Mouse (Mus musculus) embryonic facial prominence, embryonic 11.5 days (tissue): ENCODE results near the gene Nudt9. TPM values are rescaled to one million over a fixed set of nuclear protein-coding genes. Genes with fewer than 3 reads are reported as not detected.

Experiments
- ATAC-seq: fragments of 200-750 bp; cut with Nextera tagmentation; replicated peaks from 2 replicates; pipeline ENCODE4 v1.8.0; 2017; ENCODE audit warnings: low read depth; ENCODE audit not compliant: insufficient number of reproducible peaks, low FRiP score, low TSS enrichment
- DNase-seq: peaks from one replicate; pipeline ENCODE4 v3.0.0-alpha.2; 2015; ENCODE audit warnings: low spot score
- H3K27ac ChIP-seq: fragments of 300-500 bp; sonication (generic); replicated peaks from 2 replicates; pipeline ENCODE4 v1.5.1; 2014; ENCODE audit warnings: mild to moderate bottlenecking, low read depth, low read length, control low read depth
- H3K27me3 ChIP-seq: fragments of 300-500 bp; sonication (generic); 2 replicates; pipeline ENCODE4 v1.6.1; 2014; ENCODE audit warnings: mild to moderate bottlenecking, low read length, moderate library complexity, mixed read lengths; ENCODE audit not compliant: control insufficient read depth, insufficient read depth
- H3K36me3 ChIP-seq: fragments of 300-500 bp; sonication (generic); replicated peaks from 2 replicates; pipeline ENCODE4 v1.6.1; 2014; ENCODE audit warnings: low read depth, mild to moderate bottlenecking, low read length, moderate library complexity, mixed read lengths; ENCODE audit not compliant: control insufficient read depth, insufficient read depth
- H3K4me1 ChIP-seq: fragments of 300-500 bp; sonication (generic); 2 replicates; pipeline ENCODE4 v1.6.1; 2014; ENCODE audit warnings: low read length, mixed read lengths; ENCODE audit not compliant: control insufficient read depth, insufficient read depth
- H3K4me2 ChIP-seq: fragments of 300-500 bp; sonication (generic); 2 replicates; pipeline ENCODE4 v1.6.1; 2014; ENCODE audit warnings: low read depth, mild to moderate bottlenecking, control low read depth, low read length, moderate library complexity
- H3K4me3 ChIP-seq: fragments of 300-500 bp; sonication (generic); 2 replicates; pipeline ENCODE4 v1.5.1; 2014; ENCODE audit warnings: low read depth, low read length, control low read depth
- H3K9ac ChIP-seq: fragments of 300-500 bp; sonication (generic); replicated peaks from 2 replicates; pipeline ENCODE4 v1.6.1; 2014; ENCODE audit warnings: mild to moderate bottlenecking, control low read depth, low read length
- H3K9me3 ChIP-seq: fragments of 300-500 bp; sonication (generic); replicated peaks from 2 replicates; pipeline ENCODE4 v1.6.1; 2016; ENCODE audit warnings: mild to moderate bottlenecking, low read length, inconsistent platforms, mixed read lengths; ENCODE audit not compliant: control insufficient read depth
- WGBS: fragments of 180-500 bp; shearing (Covaris S2); extraction: QIAGEN DNeasy Blood & Tissue Kit; methylation state at CpG from one replicate; pipeline ENCODE4 v1.1.7; 2014; 5-methylcytosine and 5-hydroxymethylcytosine counted together
- microRNA-seq: library from miRNA; unstranded; fragments of <30 nt; microRNA quantifications from one replicate; pipeline ENCODE4, GENCODE M21; 2016; ENCODE audit warnings: borderline number of aligned reads
- polyA plus RNA-seq: library from polyadenylated mRNA; unstranded; fragments of >200 nt; fragmentation: Nextera tagmentation; extraction: Ambion mirVana; gene quantifications from 2 replicates; pipeline ENCODE4 v1.2.1, GENCODE M21; 2014

Nudt9 gene
- polyA plus RNA-seq, 1 experiment from 2014 or later, result 66.9 TPM

DNA sequence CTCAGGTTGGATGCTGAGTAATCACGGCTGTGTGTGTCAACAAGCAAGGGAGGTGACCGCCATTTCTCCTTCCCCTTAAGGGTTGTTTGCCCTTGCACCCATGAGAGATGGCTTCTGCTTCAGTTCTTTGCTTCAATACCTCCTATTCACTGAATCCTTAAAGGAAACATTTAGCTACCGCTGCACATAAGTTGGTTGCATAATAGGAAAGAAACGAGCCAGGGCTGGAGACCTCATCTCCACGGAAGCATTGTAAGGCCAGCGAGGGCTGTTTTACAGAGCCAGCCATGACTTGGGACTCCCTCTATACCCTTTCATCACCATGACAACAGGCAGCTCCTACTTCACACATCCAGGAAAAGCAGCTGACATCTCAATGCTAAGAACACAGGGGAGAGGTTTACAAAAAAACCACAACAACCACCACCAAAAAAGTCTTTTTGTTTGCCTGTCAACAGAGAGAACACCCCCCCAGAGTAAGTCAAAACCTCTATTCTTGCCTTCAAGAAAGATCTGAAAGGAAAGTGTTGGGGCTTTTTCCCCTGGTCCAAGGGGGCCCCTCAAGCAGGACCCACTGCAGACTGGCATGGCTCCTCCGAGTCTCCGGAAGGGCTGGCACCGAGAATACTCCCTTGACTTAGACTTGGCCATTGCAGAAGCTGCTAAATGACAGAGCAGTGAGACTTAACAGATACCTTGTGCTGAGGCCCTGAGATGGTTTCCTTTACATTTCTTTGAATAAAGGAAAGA lies 64.2 kb downstream of the Nudt9 start:
- 31% methylated on average over 9 of the region's 9 CpGs for WGBS
- peaks cover 5% of the 10 kb centered on the region for H3K4me1 ChIP-seq
- H3K27ac ChIP-seq, result peak overlapping the region; percentile 39; the same call in 1 of the 2 replicates
- H3K4me2 ChIP-seq, result no peak overlapping the region
- no peaks in the 10 kb centered on the region for H3K27me3 ChIP-seq
- no peaks in the 10 kb centered on the region for H3K36me3 ChIP-seq
- no peak overlapping the region for H3K4me3 ChIP-seq
- DNase-seq (peak; percentile 60), ATAC-seq (no peak; the same call in 1 of the 2 replicates)
- no peaks in the 10 kb centered on the region for H3K9me3 ChIP-seq
- H3K9ac ChIP-seq, result no peak overlapping the region

- 5% methylated on average over 9 of the region's 9 CpGs for WGBS
- no peaks in the 10 kb centered on the region for H3K9me3 ChIP-seq
- H3K36me3 ChIP-seq, result no peaks in the 10 kb centered on the region
- 0 out of 2 replicates have a peak overlapping the region, but pooled peaks have one; percentile 14 for H3K27ac ChIP-seq
- peak; percentile 70 for DNase-seq
- ATAC-seq, result no peak
- no peak overlapping the region for H3K4me3 ChIP-seq
- peaks cover 5% of the 10 kb centered on the region for H3K4me1 ChIP-seq
- H3K9ac ChIP-seq, result no peak overlapping the region
- no peak overlapping the region for H3K4me2 ChIP-seq
- H3K27me3 ChIP-seq, result no peaks in the 10 kb centered on the region
These were observed 65.9 kb downstream of the Nudt9 start for GRCm38 (mm10) chr5:104112016-104112415.

DNA sequence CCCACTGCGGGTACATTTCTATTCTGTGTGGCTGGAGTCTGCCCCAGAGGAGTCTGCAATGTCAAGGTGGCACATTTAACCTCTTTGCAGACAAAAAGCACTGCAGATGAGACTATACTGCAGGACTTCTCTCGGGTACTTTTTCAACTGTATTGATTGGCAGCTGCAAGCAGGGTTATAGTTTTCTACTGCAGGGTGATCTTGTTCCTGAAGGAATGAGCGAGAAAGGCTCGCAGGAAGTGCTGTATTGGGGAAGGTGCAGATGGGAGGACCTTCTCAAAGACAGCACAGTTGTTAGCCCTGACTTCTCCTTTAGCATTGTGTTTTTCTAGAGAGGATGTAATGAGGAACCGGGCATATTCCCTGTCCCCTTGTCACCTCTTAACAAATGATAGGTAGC lies 66.4 kb downstream of the Nudt9 start:
- ATAC-seq (no peak), DNase-seq (no peak)
- H3K4me1 ChIP-seq, result peaks cover 5% of the 10 kb centered on the region
- no peak overlapping the region; the same call in 1 of the 2 replicates for H3K4me2 ChIP-seq
- peak overlapping the region; percentile 68 for H3K27ac ChIP-seq
- no peaks in the 10 kb centered on the region for H3K27me3 ChIP-seq
- H3K9ac ChIP-seq, result peak overlapping the region; percentile 37; the same call in 1 of the 2 replicates
- no peak overlapping the region for H3K4me3 ChIP-seq
- WGBS, result 13% methylated on average over 5 of the region's 5 CpGs
- H3K36me3 ChIP-seq, result no peaks in the 10 kb centered on the region
- H3K9me3 ChIP-seq, result no peaks in the 10 kb centered on the region

DNA sequence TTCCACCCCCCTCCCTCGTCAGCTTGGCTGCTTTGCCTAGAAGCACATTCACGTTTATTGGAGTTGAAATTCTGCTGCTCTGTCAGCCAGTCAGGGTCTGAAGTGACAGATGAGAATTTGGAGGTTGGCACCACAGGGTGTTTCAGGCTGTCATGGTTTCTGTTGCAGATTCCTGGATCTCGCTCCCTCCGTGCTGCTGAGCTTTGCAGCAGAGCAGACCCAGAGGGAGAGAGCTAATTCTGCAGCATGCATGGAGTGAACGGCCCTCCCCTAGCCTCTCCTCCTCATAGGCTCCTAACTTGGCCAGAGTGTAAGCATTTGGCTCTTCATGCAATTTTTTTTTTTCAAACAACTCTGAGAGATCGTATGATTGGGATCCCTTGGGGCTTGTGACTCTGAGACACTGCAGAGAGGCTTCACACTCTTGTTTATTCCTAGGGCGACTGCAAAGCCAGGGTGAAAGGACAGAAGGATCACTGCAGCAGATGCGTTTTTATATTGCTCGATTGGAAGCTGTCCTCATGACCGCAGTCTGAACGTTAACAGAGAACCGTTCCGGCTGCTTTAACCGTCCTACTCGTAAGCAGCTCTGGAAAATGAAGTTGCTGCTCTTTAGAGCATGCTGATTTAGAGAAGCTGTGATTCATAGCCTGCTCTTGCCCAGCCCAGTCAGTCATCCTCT lies 67.5 kb downstream of the Nudt9 start, which contains the start of gene Sparcl1:
TSS of gene Sparcl1 (minus strand) at position 243 of the 682 bp plus-strand sequence.
- DNase-seq (peak; percentile 14), ATAC-seq (no peak)
- Histone ChIP-seq H3K36me3 (no peaks in the 10 kb centered on the region), H3K27ac (peak within 1 kb of the TSS; percentile 68), H3K4me3 (no peak within 1 kb of the TSS), H3K27me3 (no peaks in the 10 kb centered on the region), H3K4me2 (peak within 1 kb of the TSS; percentile 17), H3K9ac (peak within 1 kb of the TSS; percentile 37; the same call in 1 of the 2 replicates), H3K4me1 (peaks cover 5% of the 10 kb centered on the region), H3K9me3 (no peaks in the 10 kb centered on the region)
- WGBS, result 33% methylated on average over 15 of the region's 15 CpGs

Small RNA genes within 50 kb of the gene (microRNA-seq; reads per million reads assigned to microRNA genes)
- 2.4 reads per million for gene Mir5619

Other genes with a start within 250 kb of the Nudt9 start
- 13.4 and 14.4 TPM in 2 replicates for gene Klhl8, start 135.0 kb upstream of the Nudt9 start, polyA plus RNA-seq
- gene Hsd17b13, start 68.9 kb upstream of the Nudt9 start, polyA plus RNA-seq, result not detected in 2 replicates
- gene Hsd17b11, start 24.4 kb upstream of the Nudt9 start, polyA plus RNA-seq, result 1.4 and 1.8 TPM in 2 replicates
- gene Gm17660, start 31.3 kb downstream of the Nudt9 start, polyA plus RNA-seq, result not detected in 2 replicates
- gene Sparcl1, start 67.4 kb downstream of the Nudt9 start, polyA plus RNA-seq, result 45.8 and 48.8 TPM in 2 replicates
- gene Dspp, start 124.4 kb downstream of the Nudt9 start, polyA plus RNA-seq, result not detected in 2 replicates
- gene Dmp1, start 156.3 kb downstream of the Nudt9 start, polyA plus RNA-seq, result 0.07 and 0.17 TPM in 2 replicates